Mouse (Mus musculus) embryonic facial prominence, embryonic 11.5 days (tissue): ENCODE measurements around the gene Haus2. TPM values are rescaled to one million over a fixed set of nuclear protein-coding genes. Genes with fewer than 3 reads are reported as not detected.

ENCODE experiments used
- ATAC-seq: fragments of 200-750 bp; cut with Nextera tagmentation; replicated peaks from 2 replicates; pipeline ENCODE4 v1.8.0; 2017; ENCODE audit warnings: low read depth; ENCODE audit not compliant: insufficient number of reproducible peaks, low FRiP score, low TSS enrichment
- DNase-seq: peaks from one replicate; pipeline ENCODE4 v3.0.0-alpha.2; 2015; ENCODE audit warnings: low spot score
- H3K27ac ChIP-seq: fragments of 300-500 bp; sonication (generic); replicated peaks from 2 replicates; pipeline ENCODE4 v1.5.1; 2014; ENCODE audit warnings: mild to moderate bottlenecking, low read depth, low read length, control low read depth
- H3K27me3 ChIP-seq: fragments of 300-500 bp; sonication (generic); 2 replicates; pipeline ENCODE4 v1.6.1; 2014; ENCODE audit warnings: mild to moderate bottlenecking, low read length, moderate library complexity, mixed read lengths; ENCODE audit not compliant: control insufficient read depth, insufficient read depth
- H3K36me3 ChIP-seq: fragments of 300-500 bp; sonication (generic); replicated peaks from 2 replicates; pipeline ENCODE4 v1.6.1; 2014; ENCODE audit warnings: low read depth, mild to moderate bottlenecking, low read length, moderate library complexity, mixed read lengths; ENCODE audit not compliant: control insufficient read depth, insufficient read depth
- H3K4me1 ChIP-seq: fragments of 300-500 bp; sonication (generic); 2 replicates; pipeline ENCODE4 v1.6.1; 2014; ENCODE audit warnings: low read length, mixed read lengths; ENCODE audit not compliant: control insufficient read depth, insufficient read depth
- H3K4me2 ChIP-seq: fragments of 300-500 bp; sonication (generic); 2 replicates; pipeline ENCODE4 v1.6.1; 2014; ENCODE audit warnings: low read depth, mild to moderate bottlenecking, control low read depth, low read length, moderate library complexity
- H3K4me3 ChIP-seq: fragments of 300-500 bp; sonication (generic); 2 replicates; pipeline ENCODE4 v1.5.1; 2014; ENCODE audit warnings: low read depth, low read length, control low read depth
- H3K9ac ChIP-seq: fragments of 300-500 bp; sonication (generic); replicated peaks from 2 replicates; pipeline ENCODE4 v1.6.1; 2014; ENCODE audit warnings: mild to moderate bottlenecking, control low read depth, low read length
- H3K9me3 ChIP-seq: fragments of 300-500 bp; sonication (generic); replicated peaks from 2 replicates; pipeline ENCODE4 v1.6.1; 2016; ENCODE audit warnings: mild to moderate bottlenecking, low read length, inconsistent platforms, mixed read lengths; ENCODE audit not compliant: control insufficient read depth
- WGBS: fragments of 180-500 bp; shearing (Covaris S2); extraction: QIAGEN DNeasy Blood & Tissue Kit; methylation state at CpG from one replicate; pipeline ENCODE4 v1.1.7; 2014; 5-methylcytosine and 5-hydroxymethylcytosine counted together
- polyA plus RNA-seq: library from polyadenylated mRNA; unstranded; fragments of >200 nt; fragmentation: Nextera tagmentation; extraction: Ambion mirVana; gene quantifications from 2 replicates; pipeline ENCODE4 v1.2.1, GENCODE M21; 2014

The Haus2 gene
- polyA plus RNA-seq, 1 experiment from 2014 or later, result 33.3 TPM

GRCm38 (mm10) chr2:120592227-120592626, 17.0 kb upstream of the Haus2 start:
- WGBS, result 100% methylated on average over 1 of the region's 1 CpGs
- H3K4me2 ChIP-seq, result no peak overlapping the region
- DNase-seq (no peak), ATAC-seq (no peak)
- H3K4me3 ChIP-seq, result no peak overlapping the region
- no peaks in the 10 kb centered on the region for H3K9me3 ChIP-seq
- no peak overlapping the region for H3K27ac ChIP-seq
- no peaks in the 10 kb centered on the region for H3K4me1 ChIP-seq
- H3K9ac ChIP-seq, result no peak overlapping the region
- peaks cover 4% of the 10 kb centered on the region for H3K36me3 ChIP-seq
- no peaks in the 10 kb centered on the region for H3K27me3 ChIP-seq

- H3K9me3 ChIP-seq, result no peaks in the 10 kb centered on the region
These were observed 11.4 kb upstream of the Haus2 start for GRCm38 (mm10) chr2:120597734-120598133.

GRCm38 (mm10) chr2:120599506-120599905, 9.7 kb upstream of the Haus2 start:
- Histone ChIP-seq H3K27ac (no peak overlapping the region), H3K36me3 (peaks cover 2% of the 10 kb centered on the region), H3K4me3 (no peak overlapping the region), H3K9ac (no peak overlapping the region), H3K4me1 (no peaks in the 10 kb centered on the region), H3K27me3 (no peaks in the 10 kb centered on the region), H3K4me2 (no peak overlapping the region), H3K9me3 (no peaks in the 10 kb centered on the region)
- no peak for DNase-seq
- WGBS, result 93% methylated on average over 4 of the region's 4 CpGs
- no peak for ATAC-seq

More at GRCm38 (mm10) chr2:120597734-120598133, 11.4 kb upstream of the Haus2 start:
- no peak overlapping the region for H3K4me3 ChIP-seq
- no peak overlapping the region for H3K27ac ChIP-seq
- H3K4me1 ChIP-seq, result no peaks in the 10 kb centered on the region
- no peak for ATAC-seq
- H3K36me3 ChIP-seq, result peaks cover 4% of the 10 kb centered on the region
- H3K4me2 ChIP-seq, result no peak overlapping the region
- 91% methylated on average over 2 of the region's 2 CpGs for WGBS
- no peak overlapping the region for H3K9ac ChIP-seq
- DNase-seq, result no peak
- no peaks in the 10 kb centered on the region for H3K27me3 ChIP-seq

- DNase-seq, result peak; percentile 9
- H3K27ac ChIP-seq, result no peak overlapping the region
- 86% methylated on average over 6 of the region's 6 CpGs for WGBS
- no peak overlapping the region for H3K9ac ChIP-seq
- no peaks in the 10 kb centered on the region for H3K27me3 ChIP-seq
- H3K4me3 ChIP-seq, result no peak overlapping the region
- ATAC-seq, result no peak
- no peaks in the 10 kb centered on the region for H3K9me3 ChIP-seq
- no peaks in the 10 kb centered on the region for H3K4me1 ChIP-seq
- H3K36me3 ChIP-seq, result no peaks in the 10 kb centered on the region
- H3K4me2 ChIP-seq, result no peak overlapping the region
These were observed 3.0 kb upstream of the Haus2 start for GRCm38 (mm10) chr2:120606021-120606690.

GRCm38 (mm10) chr2:120616279-120617163, 7.3 kb downstream of the Haus2 start:
- WGBS, result 88% methylated on average over 5 of the region's 5 CpGs

GRCm38 (mm10) chr2:120619538-120619937, 10.4 kb downstream of the Haus2 start:
- Histone ChIP-seq H3K9me3 (no peaks in the 10 kb centered on the region), H3K4me2 (no peak overlapping the region), H3K4me1 (no peaks in the 10 kb centered on the region), H3K4me3 (no peak overlapping the region), H3K36me3 (no peaks in the 10 kb centered on the region; the same call in 1 of the 2 replicates), H3K9ac (no peak overlapping the region), H3K27ac (no peak overlapping the region), H3K27me3 (no peaks in the 10 kb centered on the region)
- 88% methylated on average over 1 of the region's 1 CpGs for WGBS
- no peak for ATAC-seq
- DNase-seq, result no peak

More at GRCm38 (mm10) chr2:120616279-120617163, 7.3 kb downstream of the Haus2 start:
- Histone ChIP-seq H3K4me2 (no peak overlapping the region), H3K27ac (no peak overlapping the region), H3K4me1 (no peaks in the 10 kb centered on the region), H3K27me3 (no peaks in the 10 kb centered on the region), H3K36me3 (no peaks in the 10 kb centered on the region; the same call in none of the 2 replicates), H3K9me3 (no peaks in the 10 kb centered on the region), H3K4me3 (no peak overlapping the region), H3K9ac (no peak overlapping the region)
- DNase-seq (no peak), ATAC-seq (no peak)

GRCm38 (mm10) chr2:120622920-120623319, 13.7 kb downstream of the Haus2 start:
- Histone ChIP-seq H3K9me3 (no peaks in the 10 kb centered on the region), H3K27ac (no peak overlapping the region), H3K4me1 (no peaks in the 10 kb centered on the region), H3K27me3 (no peaks in the 10 kb centered on the region), H3K9ac (no peak overlapping the region), H3K4me3 (no peak overlapping the region), H3K4me2 (no peak overlapping the region), H3K36me3 (no peaks in the 10 kb centered on the region; the same call in 1 of the 2 replicates)
- DNase-seq, result no peak
- ATAC-seq, result no peak
